Mouse (Mus musculus) CH12.LX (cell line): Measurements from ENCODE around the gene Cacfd1.

ENCODE experiments used
- CHD2 ChIP-seq: IDR thresholded peaks from 2 replicates; pipeline ENCODE4 v1.6.1; 2011; ENCODE audit warnings: low read length, improper control_type of control experiment
- CTCF ChIP-seq, 2 experiments: IDR thresholded peaks in 1 of 2; conservative IDR thresholded peaks in 1 of 2; 2 replicates each; pipeline ENCODE4 v1.5.1; 2011 to 2012; ENCODE audit warnings: low read depth in 2 of 2, low read length in 2 of 2, improper control_type of control experiment in 1 of 2, inconsistent platforms in 1 of 2, mild to moderate bottlenecking in 1 of 2, moderate library complexity in 1 of 2
- E2F4 ChIP-seq: IDR thresholded peaks from 2 replicates; pipeline ENCODE4 v1.6.1; 2011; ENCODE audit warnings: low read depth, low read length, improper control_type of control experiment; ENCODE audit not compliant: insufficient replicate concordance
- GABPA ChIP-seq: IDR thresholded peaks from 2 replicates; pipeline ENCODE4 v1.6.1; 2012; ENCODE audit warnings: low read depth, low read length, improper control_type of control experiment, inconsistent platforms; ENCODE audit not compliant: insufficient replicate concordance
- JUND ChIP-seq: conservative IDR thresholded peaks from 2 replicates; pipeline ENCODE4 v1.6.1; 2011; ENCODE audit warnings: low read depth, low read length, improper control_type of control experiment
- MAX ChIP-seq: IDR thresholded peaks from 2 replicates; pipeline ENCODE4 v1.6.1; 2011; ENCODE audit warnings: low read length, improper control_type of control experiment
- MEF2A ChIP-seq: IDR thresholded peaks from 2 replicates; pipeline ENCODE4 v1.6.1; 2014; ENCODE audit warnings: low read depth, mild to moderate bottlenecking, inconsistent platforms, low read length, improper control_type of control experiment, borderline replicate concordance
- POLR2A ChIP-seq: IDR thresholded peaks from 2 replicates; pipeline ENCODE4 v1.6.1; 2011; ENCODE audit warnings: low read depth, mild to moderate bottlenecking, improper control_type of control experiment, low read length
- TCF12 ChIP-seq: IDR thresholded peaks from 2 replicates; pipeline ENCODE4 v1.6.1; 2014; ENCODE audit warnings: low read depth, mild to moderate bottlenecking, inconsistent platforms, low read length, improper control_type of control experiment
- ZC3H11A ChIP-seq: IDR thresholded peaks from 2 replicates; pipeline ENCODE4 v1.6.1; 2012; ENCODE audit warnings: low read depth, mild to moderate bottlenecking, inconsistent platforms, low read length, improper control_type of control experiment
- ZNF384 ChIP-seq: IDR thresholded peaks from 2 replicates; pipeline ENCODE4 v1.6.1; 2012; ENCODE audit warnings: low read depth, low read length, improper control_type of control experiment, inconsistent platforms

DNA sequence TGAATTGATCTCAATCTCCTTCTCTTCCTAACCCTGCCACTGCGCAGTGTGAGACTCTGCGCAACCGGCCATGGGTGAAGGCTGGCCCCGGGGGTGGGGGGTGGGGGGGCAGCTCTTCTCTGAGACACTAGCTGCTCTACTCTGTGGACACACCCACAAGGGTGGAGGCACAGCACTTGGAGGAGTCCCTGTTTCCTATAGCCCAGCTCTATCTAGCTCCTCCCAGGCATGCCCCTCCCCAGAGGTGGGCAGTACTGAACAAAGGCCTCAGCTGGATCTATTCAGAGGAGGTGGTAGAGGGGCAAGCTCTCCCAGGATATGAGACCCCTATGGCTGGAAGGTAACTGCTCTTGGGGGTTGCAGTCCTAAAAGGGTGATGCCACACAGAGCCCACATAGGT lies 27.3 kb downstream of the Cacfd1 start:
- TF ChIP-seq CHD2 = no peak
- no peak for TF ChIP-seq CTCF (conservative IDR thresholded peaks at IDR 0.05 in 1 of 2, IDR thresholded peaks at IDR 0.05 in 1 of 2; ENCODE audit: low read depth in 2 of 2, low read length in 2 of 2)
- no peak for TF ChIP-seq POLR2A
- no peak for TF ChIP-seq TCF12
- no peak for TF ChIP-seq ZNF384
- no peak for TF ChIP-seq MEF2A
- no peak for TF ChIP-seq JUND
- TF ChIP-seq GABPA = no peak
- TF ChIP-seq E2F4 = no peak
- no peak for TF ChIP-seq ZC3H11A
- no peak for TF ChIP-seq MAX
